ENCODE assay signal across 8 mouse cellular contexts in the genomic region with DNA sequence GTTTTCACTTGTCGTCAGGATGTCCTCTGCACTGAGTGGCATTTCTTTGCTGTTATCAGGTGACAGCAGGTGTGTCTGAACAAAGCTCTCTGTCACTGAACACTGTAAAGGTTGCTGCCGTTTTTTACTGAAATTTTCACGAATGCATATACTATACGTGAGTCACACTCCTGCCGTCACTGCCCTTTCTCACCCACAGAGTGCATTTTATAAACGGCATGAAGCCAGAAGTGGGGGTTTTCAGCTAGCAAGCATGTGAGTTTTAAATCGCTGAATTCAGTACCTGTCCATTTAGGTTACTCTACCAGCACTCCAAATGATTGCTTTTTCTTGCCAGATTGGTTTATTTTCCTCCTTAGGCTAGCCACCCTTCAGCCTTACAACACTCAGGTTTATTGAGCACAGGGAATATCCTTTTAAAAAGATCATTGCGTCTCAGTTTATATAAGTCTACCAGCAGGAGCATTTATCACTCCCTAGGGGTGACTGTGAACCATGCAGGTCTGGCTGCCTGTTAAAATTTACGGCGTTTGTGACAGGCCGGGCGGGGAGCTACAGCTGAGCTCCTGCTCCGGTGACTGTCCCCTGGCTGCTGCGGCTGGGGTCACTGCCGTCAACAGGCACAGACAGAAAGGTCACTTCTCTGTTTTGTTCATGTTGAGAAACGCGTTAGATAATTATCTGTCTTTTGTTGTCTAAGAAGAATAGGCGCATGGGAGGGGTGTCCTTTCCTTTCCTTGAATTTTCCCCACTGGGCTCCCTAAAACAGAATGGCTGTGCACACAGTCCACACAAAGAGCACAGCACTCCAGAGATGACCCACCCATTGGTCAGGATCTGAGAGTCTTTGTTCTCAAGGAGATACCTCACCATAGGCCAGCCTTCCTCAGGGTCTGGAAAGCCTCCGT.
DNase-seq lines count a peak whose midpoint lies in the region; ATAC-seq lines count a peak whose summit lies in the region.

No protein-coding gene starts in this region.

- DNase-seq in R1 (ENCODE audit: low read depth, low spot score), result peak; percentile 74
- peak; percentile 58 to 62 for DNase-seq in cerebellum, postnatal 25 days
- peak; percentile 26 for DNase-seq in midbrain, embryonic 10.5 days (ENCODE audit: low spot score)
- DNase-seq in left cerebral cortex, adult 18-20 months (ENCODE audit: low spot score in 2 of 2), result no peak
- no peak for DNase-seq in layer of hippocampus, postnatal 14 days (ENCODE audit: low spot score in 2 of 2)
- DNase-seq in left cerebral cortex, postnatal 4 days, result no peak

- no peaks in the 10 kb centered on the region for H3K9me3 ChIP-seq in heart, embryonic 15.5 days (replicated peaks)
- H3K9me3 ChIP-seq in kidney, embryonic 15.5 days (replicated peaks), result no peaks in the 10 kb centered on the region
- no peaks in the 10 kb centered on the region for H3K9me3 ChIP-seq in midbrain, embryonic 10.5 days (replicated peaks)

- intact Hi-C loops in left cerebral cortex, postnatal 4 days (cut with DNase I), result no loop called here

- H3K27me3 ChIP-seq in heart, embryonic 15.5 days, result no peaks in the 10 kb centered on the region
- no peaks in the 10 kb centered on the region for H3K27me3 ChIP-seq in kidney, embryonic 15.5 days
- H3K27me3 ChIP-seq in midbrain, embryonic 10.5 days (ENCODE audit: low read depth, poor library complexity, severe bottlenecking), result no peaks in the 10 kb centered on the region

- H3K27ac ChIP-seq in heart, embryonic 15.5 days, result peak overlapping the region; percentile 25
- H3K27ac ChIP-seq in kidney, embryonic 15.5 days, result peak overlapping the region; percentile 39
- H3K27ac ChIP-seq in midbrain, embryonic 10.5 days (replicated peaks), result peak overlapping the region; percentile 59

- peak; percentile 36; the same call in 1 of the 2 replicates for ATAC-seq in heart, embryonic 15.5 days (replicated peaks; ENCODE audit: insufficient number of reproducible peaks, insufficient read depth, low FRiP score, low read depth)
- ATAC-seq in kidney, embryonic 15.5 days (replicated peaks; ENCODE audit: low FRiP score), result peak; percentile 84

- H3K36me3 ChIP-seq in heart, embryonic 15.5 days, result no peaks in the 10 kb centered on the region
- no peaks in the 10 kb centered on the region for H3K36me3 ChIP-seq in kidney, embryonic 15.5 days
- no peaks in the 10 kb centered on the region for H3K36me3 ChIP-seq in midbrain, embryonic 10.5 days

- H3K4me1 ChIP-seq in heart, embryonic 15.5 days (replicated peaks), result peaks cover 20% of the 10 kb centered on the region
- peaks cover 31% of the 10 kb centered on the region for H3K4me1 ChIP-seq in kidney, embryonic 15.5 days
- peaks cover 19% of the 10 kb centered on the region for H3K4me1 ChIP-seq in midbrain, embryonic 10.5 days

- 0 out of 2 replicates have a peak overlapping the region, but pooled peaks have one; percentile 3 for H3K4me2 ChIP-seq in heart, embryonic 15.5 days
- peak overlapping the region; percentile 1; the same call in 1 of the 2 replicates for H3K4me2 ChIP-seq in kidney, embryonic 15.5 days

- no peak overlapping the region for H3K4me3 ChIP-seq in heart, embryonic 15.5 days
- H3K4me3 ChIP-seq in kidney, embryonic 15.5 days (replicated peaks), result no peak overlapping the region
- peak overlapping the region; percentile 24; the same call in 1 of the 2 replicates for H3K4me3 ChIP-seq in midbrain, embryonic 10.5 days

- WGBS in heart, embryonic 15.5 days, result 44% methylated on average over 19 of the region's 19 CpGs
- 21% methylated on average over 19 of the region's 19 CpGs for WGBS in kidney, embryonic 15.5 days
- 40% methylated on average over 19 of the region's 19 CpGs for WGBS in midbrain, embryonic 10.5 days

- 0 out of 2 replicates have a peak overlapping the region, but pooled peaks have one; percentile 26 for H3K9ac ChIP-seq in heart, embryonic 15.5 days
- H3K9ac ChIP-seq in kidney, embryonic 15.5 days, result no peak overlapping the region

Comparison
In these comparisons a context has a peak if more than half of its experiments do, and no peak if none do; other contexts are left out.
1. DNase-seq: peak in R1 (single experiment), cerebellum, postnatal 25 days (2 of 2) and midbrain, embryonic 10.5 days (single experiment); none in left cerebral cortex, adult 18-20 months (0 of 2), layer of hippocampus, postnatal 14 days (0 of 2) and left cerebral cortex, postnatal 4 days (single experiment).
2. Peak in every context shown above with its lines, with median percentiles within 50 percentile points of each other: H3K27ac ChIP-seq.